Mouse (Mus musculus) embryonic facial prominence, embryonic 15.5 days (tissue): ENCODE data around the gene Gm20708. TPM values are rescaled to one million over a fixed set of nuclear protein-coding genes. Genes with fewer than 3 reads are reported as not detected.
A peak's percentile ranks its signal among the peaks of the same experiment; 100 is the strongest.

Experiments
- ATAC-seq: fragments of 200-750 bp; cut with Nextera tagmentation; 2 replicates; pipeline ENCODE4 v1.8.0; 2017; ENCODE audit warnings: low read depth, moderate TSS enrichment; ENCODE audit not compliant: insufficient number of reproducible peaks, low FRiP score, low TSS enrichment
- H3K27ac ChIP-seq: fragments of 300-500 bp; sonication (generic); replicated peaks from 2 replicates; pipeline ENCODE4 v1.5.1; 2015; ENCODE audit warnings: mild to moderate bottlenecking, inconsistent platforms
- H3K27me3 ChIP-seq: fragments of 300-500 bp; sonication (generic); 2 replicates; pipeline ENCODE4 v1.6.1; 2015; ENCODE audit warnings: inconsistent platforms
- H3K36me3 ChIP-seq: fragments of 300-500 bp; sonication (generic); 2 replicates; pipeline ENCODE4 v1.6.1; 2015; ENCODE audit warnings: mild to moderate bottlenecking, inconsistent platforms
- H3K4me1 ChIP-seq: fragments of 300-500 bp; sonication (generic); 2 replicates; pipeline ENCODE4 v1.6.1; 2015; ENCODE audit warnings: inconsistent platforms
- H3K4me2 ChIP-seq: fragments of 300-500 bp; sonication (generic); replicated peaks from 2 replicates; pipeline ENCODE4 v1.6.1; 2015; ENCODE audit warnings: mild to moderate bottlenecking, inconsistent platforms
- H3K4me3 ChIP-seq: fragments of 300-500 bp; sonication (generic); replicated peaks from 2 replicates; pipeline ENCODE4 v1.5.1; 2015; ENCODE audit warnings: mild to moderate bottlenecking, inconsistent platforms
- H3K9ac ChIP-seq: fragments of 300-500 bp; sonication (generic); 2 replicates; pipeline ENCODE4 v1.6.1; 2015; ENCODE audit warnings: inconsistent platforms
- H3K9me3 ChIP-seq: fragments of 300-500 bp; sonication (generic); replicated peaks from 2 replicates; pipeline ENCODE4 v1.6.1; 2016; ENCODE audit warnings: inconsistent platforms
- WGBS: fragments of 180-500 bp; shearing (Covaris S2); methylation state at CpG from one replicate; pipeline ENCODE4 v1.1.7; 2015; 5-methylcytosine and 5-hydroxymethylcytosine counted together
- polyA plus RNA-seq: library from polyadenylated mRNA; unstranded; fragments of >200 nt; fragmentation: Nextera tagmentation; extraction: Ambion mirVana; gene quantifications from 2 replicates; pipeline ENCODE4 v1.2.1, GENCODE M21; 2015

Gene Gm20708
- polyA plus RNA-seq, 1 experiment from 2014 or later: 0.76 TPM

DNA sequence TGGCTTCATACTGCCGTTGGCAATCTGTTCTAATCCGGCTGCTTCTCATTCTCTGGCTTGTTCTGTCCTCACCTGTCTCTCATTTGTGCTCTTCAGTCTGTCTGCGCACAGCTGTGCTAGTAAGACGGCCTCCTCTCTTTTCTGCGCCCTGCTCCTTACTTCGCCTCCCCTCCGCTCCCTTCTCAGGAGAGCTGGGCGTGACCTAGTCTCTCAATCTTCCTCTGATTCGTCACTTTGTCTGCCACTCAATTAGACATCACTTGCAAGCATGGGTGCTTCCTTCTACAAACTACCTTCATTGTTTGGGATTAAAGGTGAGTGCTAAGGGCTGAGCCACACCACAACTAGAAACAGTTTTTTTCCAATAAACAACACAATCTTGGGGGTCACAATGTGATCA lies 44.8 kb downstream of the Gm20708 start:
- H3K4me3 ChIP-seq: no peak overlapping the region
- no peak overlapping the region for H3K4me2 ChIP-seq
- no peaks in the 10 kb centered on the region for H3K9me3 ChIP-seq
- H3K9ac ChIP-seq: no peak overlapping the region
- no peak overlapping the region for H3K27ac ChIP-seq
- peaks cover 54% of the 10 kb centered on the region for H3K36me3 ChIP-seq
- WGBS: 79% methylated on average over 9 of the region's 9 CpGs
- peaks cover 13% of the 10 kb centered on the region for H3K4me1 ChIP-seq
- no peaks in the 10 kb centered on the region for H3K27me3 ChIP-seq
- ATAC-seq: no peak

DNA sequence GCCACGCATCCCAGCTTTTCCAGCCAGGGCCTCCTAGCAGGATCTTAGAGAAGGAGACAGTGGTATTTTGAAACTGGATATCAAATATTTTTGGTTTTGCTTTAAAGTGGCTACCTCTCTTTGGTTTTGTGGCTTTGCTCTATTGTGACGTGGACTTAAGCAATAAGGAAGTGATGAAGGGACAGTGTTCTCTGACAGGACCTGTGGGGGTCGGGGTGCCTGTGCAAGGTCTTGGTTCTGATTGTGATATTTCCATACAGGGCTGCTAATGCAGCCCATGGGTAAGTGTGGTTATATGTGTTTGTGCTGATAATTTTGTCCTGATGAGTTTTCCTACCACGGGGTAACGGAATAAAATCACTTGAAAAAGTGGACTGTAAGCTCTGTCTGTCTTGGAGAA lies 45.9 kb downstream of the Gm20708 start:
- H3K4me3 ChIP-seq: no peak overlapping the region
- no peak overlapping the region for H3K4me2 ChIP-seq
- no peak overlapping the region for H3K9ac ChIP-seq
- no peak for ATAC-seq
- peaks cover 6% of the 10 kb centered on the region for H3K4me1 ChIP-seq
- H3K9me3 ChIP-seq: no peaks in the 10 kb centered on the region
- H3K36me3 ChIP-seq: peaks cover 54% of the 10 kb centered on the region
- H3K27ac ChIP-seq: no peak overlapping the region
- 83% methylated on average over 5 of the region's 5 CpGs for WGBS
- peaks cover 8% of the 10 kb centered on the region for H3K27me3 ChIP-seq

DNA sequence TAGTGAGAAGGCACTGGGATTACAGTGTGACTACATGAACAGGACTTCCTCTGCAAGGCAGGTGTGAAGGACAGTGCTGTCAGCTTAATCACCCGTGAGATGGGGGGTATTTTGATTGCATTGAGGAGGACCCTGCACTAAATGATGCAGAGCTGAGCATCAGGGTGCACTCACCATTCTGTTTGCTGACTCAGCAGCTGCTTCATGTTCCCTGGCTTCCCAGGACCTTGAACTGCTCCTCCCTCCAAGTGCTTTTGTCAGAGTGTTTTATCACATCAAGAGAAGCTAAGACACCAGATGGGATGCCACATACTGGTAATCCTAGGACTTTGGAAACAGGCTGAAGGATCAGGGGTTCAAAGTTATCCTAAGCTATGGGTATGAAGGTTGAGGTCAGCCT lies 46.5 kb downstream of the Gm20708 start:
- Histone ChIP-seq H3K9me3 (no peaks in the 10 kb centered on the region), H3K4me2 (no peak overlapping the region), H3K36me3 (peaks cover 54% of the 10 kb centered on the region), H3K27me3 (peaks cover 14% of the 10 kb centered on the region), H3K4me1 (peaks cover 8% of the 10 kb centered on the region), H3K4me3 (no peak overlapping the region), H3K27ac (no peak overlapping the region), H3K9ac (no peak overlapping the region)
- WGBS: 90% methylated on average over 1 of the region's 1 CpGs
- no peak for ATAC-seq

DNA sequence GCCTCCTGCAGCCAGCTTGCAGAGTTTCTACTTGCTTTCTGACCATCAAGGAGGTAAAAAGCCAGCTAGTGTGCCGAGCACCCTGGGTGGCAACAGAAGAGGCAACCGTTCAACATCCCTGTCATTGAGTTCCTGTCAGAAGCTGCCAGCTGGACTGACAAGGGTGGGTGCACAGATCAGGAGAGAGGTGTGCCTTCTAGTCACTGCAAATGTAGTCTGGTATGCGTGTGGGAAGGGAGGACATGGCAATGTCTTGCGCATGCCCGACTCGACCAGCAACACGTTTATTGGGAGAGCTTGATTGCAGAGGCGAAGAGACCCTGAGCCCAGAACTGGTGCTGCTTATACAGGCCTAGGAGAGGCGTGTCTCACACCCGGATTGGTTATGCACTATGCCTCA lies 48.0 kb downstream of the Gm20708 start:
- Histone ChIP-seq H3K27ac (no peak overlapping the region), H3K4me3 (no peak overlapping the region), H3K36me3 (peaks cover 50% of the 10 kb centered on the region), H3K4me2 (no peak overlapping the region), H3K27me3 (peaks cover 24% of the 10 kb centered on the region), H3K9ac (no peak overlapping the region), H3K9me3 (no peaks in the 10 kb centered on the region), H3K4me1 (peaks cover 8% of the 10 kb centered on the region)
- ATAC-seq: no peak
- WGBS: 92% methylated on average over 10 of the region's 10 CpGs

DNA sequence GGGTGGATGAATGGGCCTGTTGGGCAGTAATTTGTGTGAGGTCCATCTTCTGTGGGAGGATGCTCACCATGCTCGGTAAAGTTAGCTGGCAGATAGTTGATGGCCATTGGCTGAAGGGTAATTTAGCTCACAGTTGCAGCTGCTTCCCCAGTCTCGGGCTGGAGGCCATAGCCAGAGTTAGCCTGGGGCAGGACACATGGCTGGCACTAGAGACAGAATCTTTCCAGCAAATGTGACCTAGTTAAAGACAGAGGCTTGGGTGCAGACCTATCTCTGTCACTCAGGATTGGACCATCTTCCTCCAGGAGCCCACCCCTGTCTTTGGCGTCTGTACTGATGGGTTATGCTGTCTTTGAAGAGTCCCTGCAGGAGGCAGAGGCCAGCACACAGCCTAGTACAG lies 48.9 kb downstream of the Gm20708 start:
- peaks cover 8% of the 10 kb centered on the region for H3K4me1 ChIP-seq
- H3K27ac ChIP-seq: no peak overlapping the region
- peaks cover 31% of the 10 kb centered on the region for H3K27me3 ChIP-seq
- peaks cover 41% of the 10 kb centered on the region for H3K36me3 ChIP-seq
- H3K4me2 ChIP-seq: no peak overlapping the region
- H3K9me3 ChIP-seq: no peaks in the 10 kb centered on the region
- H3K4me3 ChIP-seq: no peak overlapping the region
- ATAC-seq: no peak
- no peak overlapping the region for H3K9ac ChIP-seq
- 57% methylated on average over 3 of the region's 3 CpGs for WGBS

DNA sequence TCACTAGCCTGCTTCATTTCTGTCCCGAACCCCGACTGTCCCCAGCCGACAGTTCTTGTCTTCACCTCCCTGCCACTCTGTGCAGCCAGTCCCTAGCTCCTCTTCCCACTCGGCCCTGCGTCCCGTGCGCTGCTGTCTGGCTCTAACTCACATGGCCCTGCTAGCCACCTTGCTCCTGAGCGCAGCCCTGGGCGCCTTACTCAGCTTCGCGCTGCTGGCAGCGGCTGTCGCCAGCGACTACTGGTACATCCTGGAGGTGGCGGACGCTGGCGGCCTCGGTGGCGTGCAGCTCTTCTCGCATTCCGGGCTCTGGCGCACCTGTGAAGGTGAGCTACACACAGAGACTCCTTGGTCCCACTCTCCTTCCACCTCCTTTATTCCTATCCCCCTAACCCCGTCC lies 51.1 kb downstream of the Gm20708 start, which contains the start of gene Tmem235:
TSS of gene Tmem235 (plus strand) at position 152 of the 400 bp plus-strand sequence.
- Histone ChIP-seq H3K27ac (no peak within 1 kb of the TSS), H3K4me2 (peak within 1 kb of the TSS; percentile 28; the same call in 1 of the 2 replicates), H3K27me3 (peaks cover 36% of the 10 kb centered on the region), H3K36me3 (peaks cover 23% of the 10 kb centered on the region), H3K4me3 (0 out of 2 replicates have a peak within 1 kb of the TSS, but pooled peaks have one; percentile 1), H3K9me3 (no peaks in the 10 kb centered on the region), H3K4me1 (peaks cover 8% of the 10 kb centered on the region), H3K9ac (no peak within 1 kb of the TSS)
- ATAC-seq: no peak
- WGBS: 4% methylated on average over 23 of the region's 23 CpGs

DNA sequence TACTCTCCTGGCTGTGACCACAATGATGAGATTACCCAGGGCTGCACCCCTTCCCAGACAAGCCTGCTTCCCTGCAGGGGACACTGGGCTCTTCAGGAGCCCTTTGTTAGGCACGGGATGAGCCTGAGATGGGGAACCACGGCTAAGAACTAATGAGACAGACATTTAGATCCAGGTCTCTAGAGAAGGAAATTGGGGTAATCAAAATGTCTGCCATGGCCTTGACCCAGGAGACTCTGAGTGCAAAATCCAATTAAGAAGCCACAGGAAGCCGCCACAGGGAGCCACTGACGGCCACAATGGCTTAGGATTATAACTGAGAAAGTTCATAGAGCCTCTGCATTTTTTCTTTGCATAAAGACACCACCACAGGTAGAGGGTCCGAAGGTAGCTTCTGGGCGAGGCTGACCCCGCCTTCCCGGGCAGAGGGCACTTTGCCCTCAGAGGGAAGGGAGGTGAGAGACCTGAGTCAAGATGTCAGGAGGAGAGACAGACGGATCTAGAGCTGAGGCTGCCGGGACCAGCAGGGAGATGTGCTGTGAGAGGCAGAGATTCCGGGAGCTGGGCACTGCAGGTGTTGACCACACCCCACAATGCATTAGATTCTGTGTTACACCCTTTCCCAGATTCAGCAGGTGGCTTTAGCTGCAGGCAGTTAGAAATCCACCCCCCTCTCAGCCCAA lies 53.8 kb downstream of the Gm20708 start:
- Histone ChIP-seq H3K4me2 (no peak overlapping the region), H3K9ac (no peak overlapping the region), H3K4me1 (peaks cover 12% of the 10 kb centered on the region), H3K4me3 (no peak overlapping the region), H3K36me3 (0 out of 2 replicates have a peak, but pooled peaks cover 1% of the 10 kb centered on the region), H3K9me3 (no peaks in the 10 kb centered on the region), H3K27ac (no peak overlapping the region), H3K27me3 (peaks cover 36% of the 10 kb centered on the region)
- no peak for ATAC-seq
- WGBS: 26% methylated on average over 11 of the region's 11 CpGs

DNA sequence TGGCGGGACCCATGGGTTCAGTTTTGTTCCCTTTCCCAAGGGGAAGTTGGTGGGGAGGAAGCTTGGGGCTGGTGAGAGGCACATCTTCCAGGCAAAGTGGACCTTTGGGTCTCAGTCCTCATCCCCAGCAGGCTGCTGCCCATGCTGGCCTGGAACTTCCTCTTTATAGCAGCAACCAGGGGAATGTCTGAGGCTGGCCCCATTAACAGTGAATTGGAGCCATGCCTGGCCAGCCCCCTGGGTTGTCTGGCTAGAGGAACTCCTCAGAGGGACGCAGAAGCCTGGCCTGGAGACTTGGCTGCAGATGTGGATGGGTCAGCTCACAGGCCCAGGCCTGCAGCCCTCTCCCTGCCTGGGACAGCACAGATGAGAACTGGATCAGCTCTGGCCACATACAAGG lies 55.3 kb downstream of the Gm20708 start:
- Histone ChIP-seq H3K4me1 (peaks cover 12% of the 10 kb centered on the region), H3K9ac (no peak overlapping the region), H3K4me3 (no peak overlapping the region), H3K4me2 (no peak overlapping the region), H3K9me3 (no peaks in the 10 kb centered on the region), H3K36me3 (no peaks in the 10 kb centered on the region), H3K27ac (no peak overlapping the region), H3K27me3 (peaks cover 34% of the 10 kb centered on the region)
- 59% methylated on average over 2 of the region's 2 CpGs for WGBS
- no peak for ATAC-seq

DNA sequence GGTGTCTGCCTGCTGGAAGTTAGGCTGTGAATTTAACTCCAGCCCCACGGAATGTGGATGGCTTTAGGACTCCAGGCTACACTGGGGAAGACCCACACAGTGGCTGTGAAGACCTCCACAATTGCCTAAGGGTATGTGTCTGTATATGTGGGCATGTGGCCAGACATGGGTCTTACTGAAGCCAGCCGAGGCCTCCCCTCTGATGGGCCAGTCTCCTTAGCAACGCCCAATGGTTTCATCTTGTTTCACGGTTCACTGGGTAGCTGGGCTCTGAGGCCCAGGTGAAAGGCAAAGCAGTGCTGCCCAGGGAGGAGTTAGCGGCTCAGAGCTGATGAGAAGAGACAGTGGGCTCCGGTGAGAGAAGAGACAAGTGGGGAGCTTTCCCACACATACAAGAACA lies 56.5 kb downstream of the Gm20708 start:
- H3K27me3 ChIP-seq: peaks cover 22% of the 10 kb centered on the region
- WGBS: 21% methylated on average over 6 of the region's 6 CpGs
- no peaks in the 10 kb centered on the region for H3K9me3 ChIP-seq
- no peak overlapping the region for H3K4me3 ChIP-seq
- H3K4me1 ChIP-seq: peaks cover 10% of the 10 kb centered on the region
- H3K36me3 ChIP-seq: no peaks in the 10 kb centered on the region
- no peak overlapping the region for H3K27ac ChIP-seq
- no peak overlapping the region for H3K9ac ChIP-seq
- no peak overlapping the region for H3K4me2 ChIP-seq
- no peak for ATAC-seq

DNA sequence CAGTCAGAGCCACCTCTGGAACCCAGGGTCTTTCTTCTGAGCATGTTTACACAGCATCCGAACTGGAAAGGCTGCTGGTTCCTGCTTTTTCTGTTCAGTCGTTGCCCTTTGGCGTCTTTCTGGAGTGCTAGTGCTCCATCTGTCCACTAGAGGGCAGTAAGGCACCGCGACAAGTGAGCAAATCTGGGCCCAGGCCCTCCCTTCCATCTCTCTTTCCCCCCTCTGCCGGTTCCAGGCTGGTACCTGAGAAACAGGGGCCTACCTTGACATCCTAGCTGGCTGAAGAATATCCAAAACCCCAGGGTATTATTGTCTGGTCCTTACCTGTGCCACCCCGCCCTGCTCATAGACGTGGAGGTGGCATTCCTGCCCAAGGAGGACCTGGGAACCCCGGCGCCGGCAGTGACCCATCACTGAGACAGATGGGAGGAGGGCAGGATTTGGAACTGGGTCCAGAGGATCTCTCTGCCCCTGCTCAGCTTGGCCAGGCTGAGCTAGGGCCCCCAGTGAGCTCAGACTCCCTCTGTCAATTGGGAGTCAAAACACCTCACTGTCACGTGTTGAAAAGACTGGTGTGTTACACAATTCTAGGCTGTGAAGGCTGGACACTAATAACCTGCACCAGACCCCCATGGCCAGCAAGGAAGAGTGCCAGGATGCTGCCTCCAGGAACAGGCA lies 61.4 kb downstream of the Gm20708 start:
- H3K27me3 ChIP-seq: no peaks in the 10 kb centered on the region
- ATAC-seq: no peak
- no peak overlapping the region for H3K4me3 ChIP-seq
- no peak overlapping the region; the same call in 1 of the 2 replicates for H3K4me2 ChIP-seq
- no peaks in the 10 kb centered on the region for H3K36me3 ChIP-seq
- H3K4me1 ChIP-seq: peaks cover 31% of the 10 kb centered on the region
- no peak overlapping the region for H3K9ac ChIP-seq
- WGBS: 38% methylated on average over 12 of the region's 12 CpGs
- H3K27ac ChIP-seq: no peak overlapping the region
- H3K9me3 ChIP-seq: no peaks in the 10 kb centered on the region

DNA sequence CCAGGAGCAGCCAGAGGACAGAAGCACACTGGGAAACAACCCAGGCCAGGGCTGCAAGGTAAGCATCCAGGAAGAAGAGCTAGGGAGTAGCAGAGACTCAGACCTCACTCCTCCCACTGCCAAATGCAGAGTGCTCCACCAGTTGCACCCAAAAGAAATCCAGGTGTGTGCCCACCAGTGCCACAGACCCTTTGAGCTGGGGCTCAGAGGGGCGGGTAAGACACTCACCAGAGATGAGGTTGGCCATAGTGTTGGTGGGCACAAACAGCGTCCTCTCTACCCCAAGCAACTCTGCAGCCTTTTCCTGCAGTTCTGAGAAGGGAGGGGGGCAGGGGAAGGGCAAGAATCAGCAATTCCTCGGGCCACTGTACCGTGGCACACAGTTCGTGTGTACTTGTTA lies 61.9 kb downstream of the Gm20708 start:
- Histone ChIP-seq H3K9ac (no peak overlapping the region), H3K4me2 (no peak overlapping the region), H3K27ac (no peak overlapping the region), H3K27me3 (no peaks in the 10 kb centered on the region), H3K9me3 (no peaks in the 10 kb centered on the region), H3K36me3 (no peaks in the 10 kb centered on the region), H3K4me1 (peaks cover 28% of the 10 kb centered on the region), H3K4me3 (no peak overlapping the region)
- ATAC-seq: no peak
- WGBS: 64% methylated on average over 5 of the region's 5 CpGs
